Mouse (Mus musculus): ENCODE results near the gene Dapk1.

Gene Dapk1

GRCm38 (mm10) chr13:60736421-60737105, 134.8 kb downstream of the Dapk1 start:
- DNase-seq (ENCODE audit: inconsistent age in 2 of 2, low spot score in 1 of 2), result no peak

GRCm38 (mm10) chr13:60737632-60738324, 136.0 kb downstream of the Dapk1 start:
- peak; percentile 75 to 83 for DNase-seq (ENCODE audit: inconsistent age in 2 of 2, low spot score in 1 of 2)

- peak; percentile 67 to 90 for DNase-seq (ENCODE audit: inconsistent age in 2 of 2, low spot score in 1 of 2)
These were observed 136.7 kb downstream of the Dapk1 start for GRCm38 (mm10) chr13:60738429-60738828.

- no peak for DNase-seq (ENCODE audit: inconsistent age in 2 of 2, low spot score in 1 of 2)
These were observed 138.5 kb downstream of the Dapk1 start for GRCm38 (mm10) chr13:60740248-60740647.

GRCm38 (mm10) chr13:60742611-60743010, 140.9 kb downstream of the Dapk1 start:
- DNase-seq (ENCODE audit: inconsistent age in 2 of 2, low spot score in 1 of 2), result no peak

- no peak for DNase-seq (ENCODE audit: inconsistent age in 2 of 2, low spot score in 1 of 2)
These were observed 141.8 kb downstream of the Dapk1 start for GRCm38 (mm10) chr13:60743381-60744077.

GRCm38 (mm10) chr13:60744078-60744460, 142.3 kb downstream of the Dapk1 start:
- peak; percentile 71 to 93 for DNase-seq (ENCODE audit: inconsistent age in 2 of 2, low spot score in 1 of 2)

GRCm38 (mm10) chr13:60744736-60745135, 143.0 kb downstream of the Dapk1 start:
- DNase-seq (ENCODE audit: inconsistent age in 2 of 2, low spot score in 1 of 2), result no peak

- DNase-seq (ENCODE audit: inconsistent age in 2 of 2, low spot score in 1 of 2), result peak in 1 of 2 experiments; percentile 16
These were observed 143.6 kb downstream of the Dapk1 start for GRCm38 (mm10) chr13:60745358-60745757.

- DNase-seq (ENCODE audit: inconsistent age in 2 of 2, low spot score in 1 of 2), result peak in 1 of 2 experiments; percentile 58
These were observed 144.5 kb downstream of the Dapk1 start for GRCm38 (mm10) chr13:60746271-60746670.

- DNase-seq (ENCODE audit: inconsistent age in 2 of 2, low spot score in 1 of 2), result no peak
These were observed 145.5 kb downstream of the Dapk1 start for GRCm38 (mm10) chr13:60747201-60747600.

- peak in 1 of 2 experiments; percentile 55 for DNase-seq (ENCODE audit: inconsistent age in 2 of 2, low spot score in 1 of 2)
These were observed 146.8 kb downstream of the Dapk1 start for GRCm38 (mm10) chr13:60748556-60748955.

- DNase-seq (ENCODE audit: inconsistent age in 2 of 2, low spot score in 1 of 2), result no peak
These were observed 149.2 kb downstream of the Dapk1 start for GRCm38 (mm10) chr13:60750930-60751329.

GRCm38 (mm10) chr13:60753216-60753615, 151.5 kb downstream of the Dapk1 start:
- no peak for DNase-seq (ENCODE audit: inconsistent age in 2 of 2, low spot score in 1 of 2)

- no peak for DNase-seq (ENCODE audit: inconsistent age in 2 of 2, low spot score in 1 of 2)
These were observed 153.5 kb downstream of the Dapk1 start for GRCm38 (mm10) chr13:60755251-60755650.

GRCm38 (mm10) chr13:60757292-60757691, 155.5 kb downstream of the Dapk1 start:
- no peak for DNase-seq (ENCODE audit: inconsistent age in 2 of 2, low spot score in 1 of 2)

- DNase-seq (ENCODE audit: inconsistent age in 2 of 2, low spot score in 1 of 2), result peak; percentile 28 to 77
These were observed 157.4 kb downstream of the Dapk1 start for GRCm38 (mm10) chr13:60759136-60759535.

GRCm38 (mm10) chr13:60760392-60760791, 158.6 kb downstream of the Dapk1 start:
- DNase-seq (ENCODE audit: inconsistent age in 2 of 2, low spot score in 1 of 2), result no peak

- DNase-seq (ENCODE audit: inconsistent age in 2 of 2, low spot score in 1 of 2), result no peak
These were observed 159.4 kb downstream of the Dapk1 start for GRCm38 (mm10) chr13:60761161-60761560.

GRCm38 (mm10) chr13:60780534-60780933, 178.8 kb downstream of the Dapk1 start:
- DNase-seq (ENCODE audit: inconsistent age in 2 of 2, low spot score in 1 of 2), result no peak

GRCm38 (mm10) chr13:60783301-60783700, 181.6 kb downstream of the Dapk1 start:
- DNase-seq (ENCODE audit: inconsistent age in 2 of 2, low spot score in 1 of 2), result no peak

GRCm38 (mm10) chr13:60786264-60786663, 184.5 kb downstream of the Dapk1 start, which contains the start of gene BC051665:
BC051665 (minus strand) TSS chr13:60786364.
- DNase-seq (ENCODE audit: inconsistent age in 2 of 2, low spot score in 1 of 2), result no peak

All from adrenal gland, adult (tissue).